Mouse (Mus musculus): ENCODE data around the gene Wrnip1. TPM values are rescaled to one million over a fixed set of nuclear protein-coding genes. Genes with fewer than 3 reads are reported as not detected.

Wrnip1 gene
- total RNA-seq, 2 experiments from 2014 or later: 58.1 to 60.7 TPM

DNA sequence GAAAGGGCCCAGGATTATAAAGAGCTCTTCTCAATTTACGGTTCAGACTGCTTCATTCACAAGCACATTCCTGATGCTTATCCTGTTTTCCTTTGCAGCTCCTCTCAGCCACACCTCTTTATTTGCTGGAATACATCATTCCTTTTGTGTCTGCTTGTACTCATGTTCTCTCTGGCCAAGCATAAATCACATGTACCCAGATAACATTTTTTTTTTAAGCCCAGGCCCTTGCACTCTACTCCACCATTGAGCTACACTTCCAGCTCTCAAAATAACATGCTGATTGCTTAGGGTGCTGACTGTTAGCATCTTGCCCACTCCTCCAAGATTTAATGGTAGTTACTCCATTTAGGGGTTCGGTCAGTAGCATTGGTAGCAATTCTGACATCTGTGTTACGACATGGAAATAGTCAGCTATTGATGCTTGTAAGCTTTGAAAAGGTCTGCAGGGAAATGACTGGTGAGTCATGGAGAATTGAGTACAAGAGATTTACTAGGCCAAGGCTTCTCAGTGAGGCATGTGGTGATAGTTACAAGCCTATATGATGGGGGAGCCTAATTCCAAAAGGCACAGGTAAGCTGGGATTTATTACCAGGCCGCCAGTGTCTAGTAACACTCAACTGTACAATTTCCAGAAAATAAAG is 2.0 kb downstream of the Wrnip1 start:
- DNase-seq (ENCODE audit: extremely low spot score in 1 of 2, low spot score in 1 of 2): no peak

DNA sequence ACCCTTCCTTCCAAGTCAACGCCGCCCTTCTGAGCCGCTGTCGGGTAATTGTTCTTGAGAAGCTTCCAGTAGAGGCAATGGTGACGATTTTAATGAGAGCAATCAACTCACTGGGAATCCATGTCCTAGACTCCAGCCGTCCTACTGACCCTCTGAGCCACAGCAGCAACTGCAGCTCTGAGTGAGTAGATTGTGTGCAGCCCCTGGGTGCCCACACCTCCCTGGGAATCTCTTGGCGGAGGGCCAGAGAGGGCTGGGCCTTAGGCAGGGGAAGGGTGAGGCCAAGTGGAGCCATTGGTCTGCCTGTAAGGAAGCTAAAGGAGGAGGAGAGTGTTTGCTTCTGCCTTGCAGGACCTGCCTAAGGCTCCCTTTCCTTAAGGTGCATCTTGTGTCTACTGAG is 5.0 kb downstream of the Wrnip1 start:
- no peak for DNase-seq (ENCODE audit: extremely low spot score in 1 of 2, low spot score in 1 of 2)

DNA sequence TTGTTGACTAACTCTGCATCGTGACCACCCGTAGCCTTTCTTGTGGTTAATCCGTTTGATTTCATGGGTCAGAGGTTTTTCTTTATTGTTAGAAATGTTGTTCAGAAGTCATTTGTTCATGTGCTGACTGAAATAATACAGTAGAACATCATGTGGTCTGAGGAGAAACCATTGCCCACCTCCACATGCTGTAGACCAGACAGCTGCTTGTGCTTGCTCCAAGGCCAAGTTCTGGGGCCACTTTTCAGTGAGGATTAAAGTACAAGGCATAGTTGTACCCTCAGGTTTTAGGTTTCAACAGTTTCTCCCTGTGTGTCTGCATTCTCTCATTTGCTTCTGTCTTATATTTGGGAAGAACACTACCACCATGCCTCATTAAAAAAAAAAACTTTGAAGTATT is 5.8 kb downstream of the Wrnip1 start:
- DNase-seq (ENCODE audit: extremely low spot score in 1 of 2, low spot score in 1 of 2): no peak

- no peak for DNase-seq (ENCODE audit: extremely low spot score in 1 of 2, low spot score in 1 of 2)
Observed at GRCm38 (mm10) chr13:32819241-32819640, 17.4 kb downstream of the Wrnip1 start.

DNA sequence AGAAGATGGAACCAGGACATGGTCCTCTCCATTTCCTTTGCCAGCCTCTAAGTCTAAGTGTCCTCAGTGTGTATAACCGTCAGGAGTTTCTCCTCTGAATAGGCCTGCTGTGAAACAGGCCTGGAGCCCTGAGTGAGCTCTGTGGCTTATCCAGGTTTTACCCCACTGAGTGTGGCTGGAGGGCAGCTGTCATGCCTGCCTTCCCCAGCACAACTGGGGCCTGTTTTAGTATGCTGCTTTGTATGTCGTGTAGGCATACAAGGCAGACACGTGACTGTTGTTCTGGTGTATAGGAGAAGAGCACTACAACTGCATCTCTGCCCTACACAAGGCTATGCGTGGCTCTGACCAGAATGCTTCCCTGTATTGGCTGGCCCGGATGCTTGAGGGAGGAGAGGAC is 18.1 kb downstream of the Wrnip1 start:
- DNase-seq (ENCODE audit: extremely low spot score in 1 of 2, low spot score in 1 of 2): no peak

DNA sequence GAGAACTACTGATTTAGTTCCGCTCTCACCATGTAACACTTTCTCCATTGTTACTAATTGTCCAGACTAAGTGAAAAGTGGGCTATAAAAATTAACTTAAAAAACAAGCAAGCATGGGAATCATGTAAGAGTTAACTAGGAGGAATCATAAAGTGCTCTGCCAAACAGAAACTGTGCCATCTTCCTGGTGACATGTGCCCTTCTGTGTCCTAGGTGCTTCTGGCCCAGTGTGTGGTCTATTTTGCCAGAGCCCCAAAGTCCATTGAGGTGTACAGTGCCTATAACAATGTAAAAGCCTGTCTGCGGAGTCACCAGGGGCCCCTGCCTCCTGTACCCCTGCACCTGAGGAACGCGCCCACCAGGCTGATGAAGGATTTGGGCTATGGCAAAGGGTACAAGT is 19.8 kb downstream of the Wrnip1 start:
- no peak for DNase-seq (ENCODE audit: extremely low spot score in 1 of 2, low spot score in 1 of 2)

DNA sequence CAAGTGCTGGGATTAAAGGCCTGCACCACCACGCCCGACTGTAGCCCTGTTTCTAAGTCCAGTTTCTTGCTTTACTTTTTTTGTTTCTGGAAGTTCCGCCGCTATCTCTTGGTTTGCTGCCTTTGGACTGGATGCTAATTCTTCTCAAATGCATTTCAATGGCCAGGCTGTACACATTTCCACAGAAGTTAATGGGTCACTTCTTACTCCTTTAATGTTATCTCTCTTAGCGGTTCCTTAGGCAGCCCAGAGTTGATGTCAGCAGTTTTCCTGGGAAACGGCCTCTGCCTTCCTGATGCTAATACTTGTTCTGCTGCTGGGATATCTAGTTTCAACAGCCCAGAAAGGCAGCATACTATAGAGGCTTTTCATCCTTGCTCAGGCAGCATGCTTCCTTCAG is 21.3 kb downstream of the Wrnip1 start:
- no peak for DNase-seq (ENCODE audit: extremely low spot score in 1 of 2, low spot score in 1 of 2)

DNA sequence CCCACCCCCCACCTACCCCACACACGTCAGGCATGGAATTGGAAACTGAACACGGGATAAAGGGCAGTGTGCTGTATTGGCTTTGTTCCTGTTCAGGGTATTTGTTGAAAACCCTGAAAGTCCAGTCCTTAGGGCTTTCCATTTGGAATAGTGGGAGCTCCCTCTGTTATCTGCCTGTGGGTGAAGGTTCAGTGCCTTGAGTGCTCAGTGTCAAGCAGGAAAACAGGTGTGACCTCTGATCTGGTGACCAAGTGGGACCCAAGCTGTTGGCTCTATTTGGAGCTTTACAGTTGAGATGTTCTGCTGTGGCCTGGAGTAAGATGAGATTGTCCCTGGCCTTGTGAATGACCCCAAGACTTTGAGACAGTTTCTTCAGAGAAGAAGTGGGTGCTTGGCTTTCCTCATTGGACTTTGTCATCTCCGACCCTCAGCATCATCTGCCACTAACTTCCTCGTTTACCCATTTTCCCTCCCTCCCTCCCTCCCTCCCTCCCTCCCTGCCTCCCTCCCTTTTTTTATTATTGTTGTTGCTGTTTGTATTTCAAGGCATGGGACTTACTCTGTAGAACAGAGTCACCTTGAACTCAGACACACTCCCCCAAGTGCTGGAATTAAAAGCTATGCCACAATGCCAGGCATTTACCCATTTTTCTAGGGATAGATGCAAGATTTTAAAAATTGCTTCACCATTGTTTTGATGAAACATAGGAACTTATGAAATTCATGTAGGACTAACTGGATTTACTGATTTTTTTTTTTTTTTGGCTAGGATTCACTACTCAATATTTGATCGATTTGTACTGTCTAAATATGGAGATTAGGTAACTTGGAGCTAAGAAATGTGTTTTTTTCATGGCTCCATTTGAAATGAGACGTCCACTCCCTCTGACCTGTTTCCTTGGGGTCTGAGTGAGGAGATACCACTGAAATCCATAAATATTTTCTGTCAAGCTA is 22.8 kb downstream of the Wrnip1 start:
- DNase-seq (ENCODE audit: extremely low spot score in 1 of 2, low spot score in 1 of 2): no peak

DNA sequence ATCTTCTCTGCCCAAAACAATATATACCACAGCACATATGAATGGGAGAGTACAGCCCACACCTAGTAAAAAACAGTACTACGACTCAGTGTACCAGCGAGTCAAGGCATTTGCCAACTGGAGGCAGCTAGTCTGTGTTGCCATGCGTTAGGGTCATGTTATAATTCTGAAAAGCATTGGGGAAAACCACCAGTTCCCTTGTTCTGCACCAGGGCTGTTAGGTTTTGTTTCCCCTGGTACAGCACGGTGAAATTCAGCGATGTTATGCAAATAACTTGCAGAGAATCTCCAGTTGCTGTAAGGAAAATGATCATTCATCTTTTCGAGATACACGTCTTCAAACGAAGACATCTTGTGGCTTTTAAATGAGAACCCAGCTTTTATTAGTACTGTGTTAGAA is 23.7 kb downstream of the Wrnip1 start:
- DNase-seq (ENCODE audit: extremely low spot score in 1 of 2, low spot score in 1 of 2): no peak

DNA sequence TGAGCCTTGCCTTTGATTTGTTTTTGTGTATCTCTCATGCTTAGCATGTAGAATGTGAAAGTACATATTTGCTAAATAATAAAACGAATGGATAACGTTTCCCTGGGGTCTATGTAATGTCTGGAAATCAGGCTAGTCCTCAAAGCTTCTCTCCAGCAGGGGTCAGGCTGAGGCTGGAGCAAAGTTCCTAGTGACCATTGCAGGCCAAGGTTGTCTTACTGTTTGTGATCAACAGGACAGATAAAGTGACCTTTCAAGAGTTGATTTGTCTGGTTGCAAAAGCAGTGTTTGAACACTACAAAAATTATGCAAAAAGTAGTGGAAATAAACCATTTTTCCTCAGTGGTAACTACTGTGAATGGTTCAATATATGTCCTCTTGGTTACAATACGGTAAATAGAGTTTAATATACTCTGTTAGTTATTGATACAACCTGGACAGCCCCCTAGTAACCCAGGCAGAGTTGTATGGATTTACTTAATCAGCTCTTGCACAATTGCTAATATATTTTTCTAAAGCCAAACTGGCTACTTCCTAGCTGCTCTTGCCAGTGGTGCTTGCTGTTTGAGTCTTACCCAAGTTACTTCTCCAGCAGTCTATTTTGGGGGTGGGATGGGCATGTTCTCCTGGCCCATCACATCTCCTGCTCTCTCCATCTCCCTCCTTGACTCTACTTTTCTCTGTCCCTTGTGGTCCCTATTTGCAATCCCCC is 25.4 kb downstream of the Wrnip1 start:
- DNase-seq (ENCODE audit: extremely low spot score in 1 of 2, low spot score in 1 of 2): no peak

- peak in 1 of 2 experiments; percentile 73 for DNase-seq (ENCODE audit: extremely low spot score in 1 of 2, low spot score in 1 of 2)
Observed at GRCm38 (mm10) chr13:32827951-32828350, 26.1 kb downstream of the Wrnip1 start.

GRCm38 (mm10) chr13:32828886-32829285 is 27.0 kb downstream of the Wrnip1 start:
- no peak for DNase-seq (ENCODE audit: extremely low spot score in 1 of 2, low spot score in 1 of 2)

GRCm38 (mm10) chr13:32831505-32832273 is 29.9 kb downstream of the Wrnip1 start:
- DNase-seq (ENCODE audit: extremely low spot score in 1 of 2, low spot score in 1 of 2): no peak

GRCm38 (mm10) chr13:32832776-32833175 is 30.9 kb downstream of the Wrnip1 start:
- no peak for DNase-seq (ENCODE audit: extremely low spot score in 1 of 2, low spot score in 1 of 2)

DNA sequence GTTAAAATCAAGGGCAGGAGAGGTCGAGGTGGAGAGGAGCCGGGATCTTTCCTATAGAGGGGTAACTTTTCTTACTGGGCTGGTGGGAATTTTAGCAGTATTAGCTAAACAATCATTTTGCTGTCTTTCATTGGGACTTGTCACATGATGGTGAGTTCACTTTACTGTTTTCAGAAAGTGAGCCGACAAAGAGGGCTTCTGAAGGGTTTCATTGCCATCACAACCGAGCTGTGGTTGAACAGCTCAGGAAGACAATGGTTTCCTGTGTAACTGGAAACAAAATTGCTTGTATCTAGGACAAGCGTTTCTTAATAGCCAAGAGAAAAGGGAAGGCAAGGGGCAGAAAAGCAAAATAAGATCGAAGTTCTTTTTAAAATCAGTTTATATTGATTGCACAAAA is 31.4 kb downstream of the Wrnip1 start:
- DNase-seq (ENCODE audit: extremely low spot score in 1 of 2, low spot score in 1 of 2): no peak

- no peak for DNase-seq (ENCODE audit: extremely low spot score in 1 of 2, low spot score in 1 of 2)
Observed at GRCm38 (mm10) chr13:32834513-32834912, 32.7 kb downstream of the Wrnip1 start.

DNA sequence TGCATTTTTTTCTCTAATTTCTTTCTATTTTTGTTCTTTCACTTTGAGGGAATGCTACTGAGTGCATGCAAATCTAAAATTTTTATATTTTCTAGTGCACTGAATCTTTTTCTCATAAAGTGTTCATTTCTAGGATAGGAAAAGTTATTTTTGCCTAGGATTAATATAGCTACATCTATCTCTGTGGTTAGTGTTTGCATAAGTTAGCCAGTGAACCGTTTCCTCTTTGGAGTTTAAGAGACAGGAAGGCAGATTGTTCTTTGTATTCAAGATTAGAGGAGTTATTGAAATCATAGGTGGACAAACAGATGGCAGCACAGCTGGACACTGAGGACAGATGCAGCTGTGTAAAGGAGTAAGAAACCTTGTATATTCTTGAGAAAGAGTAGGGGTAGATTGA is 37.5 kb downstream of the Wrnip1 start:
- DNase-seq (ENCODE audit: extremely low spot score in 1 of 2, low spot score in 1 of 2): no peak

- DNase-seq (ENCODE audit: extremely low spot score in 1 of 2, low spot score in 1 of 2): no peak
Observed at GRCm38 (mm10) chr13:32841349-32841748, 39.5 kb downstream of the Wrnip1 start.

DNA sequence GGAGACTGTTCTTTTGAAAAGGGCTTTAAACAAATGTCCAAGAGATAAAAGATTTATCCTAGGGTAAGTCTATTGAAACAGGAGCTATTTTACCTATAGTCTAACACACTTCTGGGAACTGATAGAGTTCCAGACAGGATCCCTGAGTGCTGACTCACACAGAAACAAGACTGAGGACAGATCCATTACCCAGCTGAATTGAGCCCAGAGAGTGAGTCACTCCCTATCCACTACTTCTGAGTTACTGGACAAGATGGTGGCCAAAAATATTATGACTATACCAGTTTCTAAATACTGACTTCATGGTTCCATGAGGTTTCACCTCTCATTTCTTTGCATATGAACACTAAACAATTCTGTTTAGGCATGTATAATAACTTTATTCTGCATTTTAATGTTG is 44.4 kb downstream of the Wrnip1 start:
- no peak for DNase-seq (ENCODE audit: extremely low spot score in 1 of 2, low spot score in 1 of 2)

DNA sequence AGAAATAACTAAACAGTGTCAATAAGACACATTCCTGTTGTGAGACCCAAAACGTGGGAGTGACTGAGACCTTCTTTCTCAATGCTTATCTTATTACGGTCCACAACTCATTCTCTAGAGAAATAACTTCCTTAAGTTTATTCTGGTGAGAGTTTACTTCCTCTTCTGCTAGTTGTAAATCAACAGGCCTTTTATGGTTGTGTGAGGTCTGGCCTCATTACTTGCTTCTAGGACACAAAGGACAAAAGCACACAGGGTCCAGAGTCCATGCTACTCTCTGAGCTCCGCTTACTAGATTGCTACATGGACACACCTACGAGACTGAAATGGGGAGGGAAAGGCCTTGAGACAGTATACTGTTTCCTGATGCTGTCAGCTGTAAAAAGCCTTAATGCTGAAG is 47.3 kb downstream of the Wrnip1 start:
- DNase-seq (ENCODE audit: extremely low spot score in 1 of 2, low spot score in 1 of 2): no peak
